Mouse (Mus musculus) kidney, adult 11 months (tissue): ENCODE results near the gene Steap2.

Source experiments
- DNase-seq: peaks from one replicate; pipeline ENCODE4 v3.0.0; 2022

Gene Steap2

DNA sequence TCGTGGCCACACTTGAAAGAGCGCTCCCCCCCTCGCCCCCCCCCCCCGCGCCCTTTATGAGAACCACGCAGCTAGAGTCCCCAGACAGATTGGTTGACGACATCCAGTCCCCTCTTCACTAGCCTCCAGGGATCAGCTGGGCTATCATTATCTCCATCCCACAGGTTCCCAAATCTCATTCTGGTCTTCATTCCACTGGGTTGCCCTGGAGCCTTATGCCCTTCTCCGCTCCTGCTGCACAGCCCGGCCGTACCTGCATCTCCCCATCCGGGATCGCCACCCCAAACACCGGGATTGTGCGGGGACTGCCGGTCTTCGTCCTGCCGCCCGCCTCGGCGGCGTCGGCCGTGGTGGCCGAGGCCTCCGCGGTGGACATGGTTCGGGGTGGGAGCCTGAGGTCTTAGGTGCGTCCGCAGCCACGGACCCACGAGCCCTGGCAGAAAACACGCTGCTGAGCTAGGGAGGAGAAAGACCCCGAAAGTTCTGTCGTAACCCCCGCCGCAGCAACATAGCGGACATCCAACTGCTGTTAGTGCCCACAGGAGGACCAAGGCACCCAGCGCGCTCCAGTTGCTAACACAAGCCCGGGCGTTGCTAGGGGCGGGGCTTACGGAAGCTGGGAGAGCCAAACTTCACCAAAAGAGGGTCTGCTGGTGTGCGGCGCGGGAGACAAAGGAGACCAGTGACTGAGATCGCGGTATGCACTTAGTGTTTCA is 30.6 kb downstream of the Steap2 start, which contains the start of gene Cfap69:
Gene Cfap69, minus strand, starts transcription at position 585 of the 716 bp plus-strand sequence.
- DNase-seq = peak; percentile 61

DNA sequence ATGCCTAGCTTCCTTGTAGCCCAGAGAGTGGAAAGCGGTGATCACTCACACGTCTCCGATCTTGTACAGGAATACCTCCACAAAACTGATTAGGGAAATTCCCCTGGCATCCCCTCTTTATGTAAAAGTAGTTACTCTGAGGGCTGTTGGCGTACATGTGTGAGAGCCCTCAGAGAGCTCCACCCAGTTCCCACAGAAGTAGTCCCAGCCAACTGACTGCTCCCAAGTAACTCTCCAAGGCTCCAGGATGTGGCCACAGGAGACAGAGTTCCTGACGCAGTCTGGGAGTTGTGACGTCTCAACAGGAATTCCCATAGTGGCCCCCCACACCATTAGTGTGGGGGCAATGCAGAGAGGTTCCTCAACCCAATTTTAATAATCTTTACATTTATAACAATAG is 31.3 kb downstream of the Steap2 start:
- DNase-seq = no peak

DNA sequence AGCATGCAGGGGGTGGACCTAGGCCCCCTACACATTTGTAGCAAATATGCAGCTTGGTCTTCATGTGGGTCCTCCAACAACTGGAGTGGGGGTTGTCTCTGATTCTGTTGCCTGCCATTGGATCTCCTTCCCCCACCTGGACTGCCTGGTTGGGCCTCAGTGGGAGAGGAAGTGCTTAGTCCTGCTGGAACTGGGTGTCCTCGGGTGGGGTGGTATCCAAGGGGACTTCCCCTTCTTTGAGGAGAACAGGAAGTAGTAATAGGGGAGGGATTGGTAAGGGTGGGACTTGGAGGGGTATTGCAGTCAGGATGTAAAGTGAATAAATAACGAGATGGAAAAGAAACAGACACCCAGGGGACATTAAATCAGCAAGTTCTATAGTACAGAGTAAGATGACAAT is 35.7 kb downstream of the Steap2 start:
- no peak for DNase-seq

DNA sequence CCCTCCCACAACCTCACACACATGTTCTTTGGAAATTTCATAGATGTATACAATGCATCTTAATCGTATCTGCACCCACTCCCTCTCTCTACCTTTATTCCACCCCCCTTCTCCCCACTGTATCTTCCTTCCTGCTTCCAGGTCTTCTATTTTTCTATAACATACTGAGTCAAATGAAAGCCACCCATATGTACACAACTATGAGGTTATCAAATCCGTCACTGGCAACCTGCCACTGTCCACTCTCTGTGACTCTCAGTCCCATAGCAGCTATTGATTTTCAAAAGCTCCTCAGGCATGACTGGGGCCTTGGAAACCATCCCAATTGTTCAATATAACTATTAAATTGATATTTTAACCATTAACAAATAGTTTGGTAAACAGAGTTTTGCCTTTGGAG is 36.4 kb downstream of the Steap2 start:
- no peak for DNase-seq

DNA sequence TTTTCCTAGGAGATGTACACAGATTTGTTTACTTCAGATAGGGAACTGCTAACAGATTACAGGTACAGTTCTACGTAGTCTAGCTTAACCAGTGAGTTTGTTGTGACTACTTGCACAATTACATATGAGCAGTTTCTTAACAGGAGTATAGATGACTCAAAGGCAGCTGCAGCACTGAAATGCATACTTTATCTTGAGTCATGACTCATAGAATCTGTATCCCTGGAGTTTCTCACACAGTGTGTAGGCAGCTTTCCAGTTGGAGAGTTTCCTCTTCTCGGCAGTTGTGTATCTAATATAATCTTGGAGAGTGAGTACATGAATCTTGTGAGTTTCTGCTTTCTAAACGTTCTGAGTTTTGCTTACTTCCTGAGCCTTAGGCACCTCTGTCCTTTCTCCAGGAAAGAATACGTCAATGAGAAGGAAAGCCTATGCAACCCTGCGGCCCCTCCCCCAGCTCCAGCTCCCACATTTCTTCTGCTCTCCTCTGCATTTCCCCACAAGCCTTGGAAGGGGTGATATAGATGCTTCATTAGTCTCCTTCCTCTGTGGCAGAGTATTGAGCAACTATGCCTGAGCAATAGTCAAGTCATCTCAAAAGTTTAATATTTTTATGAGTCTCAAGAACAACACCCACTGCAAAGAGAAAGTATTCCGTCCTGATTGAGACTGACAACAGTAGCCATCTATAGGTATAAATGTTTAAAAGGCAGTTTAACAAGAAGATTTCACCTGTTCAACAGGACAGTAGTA is 45.4 kb downstream of the Steap2 start:
- DNase-seq = no peak

DNA sequence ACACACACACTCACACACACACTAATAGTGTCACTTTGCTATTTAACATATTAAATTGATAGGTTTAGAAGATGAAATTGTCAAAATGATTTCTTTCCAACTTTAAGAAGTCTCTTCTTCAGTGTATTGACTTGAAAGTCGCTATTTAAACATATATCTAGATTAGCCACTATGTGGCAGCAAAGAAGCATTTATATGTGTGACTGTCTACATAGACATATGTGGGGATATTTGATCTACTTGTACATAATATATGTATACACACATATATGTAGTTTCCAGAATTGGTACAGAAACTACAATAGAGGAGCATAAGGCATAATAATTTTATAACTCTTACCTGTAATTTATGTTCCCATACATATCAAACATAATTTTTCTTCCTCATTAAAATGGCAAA is 48.2 kb downstream of the Steap2 start:
- DNase-seq = no peak

DNA sequence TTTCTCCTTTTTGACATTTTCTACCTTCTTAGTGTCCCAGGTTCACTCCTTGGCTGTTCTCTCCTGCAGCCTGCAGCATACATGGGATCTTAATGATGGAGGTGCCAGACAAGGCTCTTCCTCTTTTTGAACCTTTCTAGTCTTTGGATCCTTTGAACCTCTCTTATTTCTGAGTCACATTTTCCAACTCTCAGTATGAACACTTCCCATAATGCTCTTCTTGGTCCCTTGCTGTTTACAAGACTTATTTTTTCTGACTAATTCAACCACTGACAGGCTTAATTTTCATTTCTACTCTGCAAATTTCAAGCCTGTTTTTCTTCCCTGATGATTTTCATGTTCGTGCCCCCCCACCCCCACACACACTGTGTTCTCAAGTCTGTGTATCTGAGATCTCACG is 55.9 kb downstream of the Steap2 start:
- DNase-seq = no peak

DNA sequence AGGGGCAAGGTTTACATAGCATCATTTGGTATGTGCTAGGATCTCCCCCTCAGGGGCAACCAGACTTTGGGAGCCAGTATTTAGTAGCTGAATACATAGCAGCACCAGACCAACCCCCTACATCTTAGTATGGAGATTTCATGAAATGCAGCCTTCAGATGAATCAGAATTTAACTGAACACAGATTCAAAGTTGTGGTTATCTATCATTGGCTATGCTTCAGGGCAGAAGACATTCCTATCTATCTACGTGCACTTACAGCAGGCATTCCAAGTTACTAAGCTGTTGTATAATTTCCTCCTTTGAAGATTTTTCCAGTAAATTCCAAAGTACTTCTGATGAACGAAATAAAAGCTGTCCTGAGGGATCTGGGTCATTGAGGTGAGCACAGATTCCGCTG is 68.9 kb downstream of the Steap2 start:
- DNase-seq = no peak

DNA sequence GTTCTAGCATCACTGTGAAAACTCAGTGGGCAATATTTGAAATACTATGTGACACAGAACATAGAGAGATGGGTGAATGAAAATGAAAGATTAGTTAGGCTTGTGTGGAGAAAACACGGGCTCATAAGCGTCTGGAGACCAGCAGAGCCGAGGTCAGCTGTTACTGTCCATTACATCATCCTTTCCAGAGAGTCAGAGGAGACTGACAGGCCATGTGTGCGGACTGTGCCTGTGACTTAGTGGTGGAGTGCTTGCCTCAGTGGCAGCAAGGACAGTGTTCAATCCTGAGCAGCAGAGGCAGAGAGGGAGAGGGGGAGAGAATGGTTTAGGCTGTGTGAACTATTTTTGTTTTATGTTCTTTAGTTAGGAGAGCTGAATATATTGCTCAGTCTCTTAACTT is 76.0 kb downstream of the Steap2 start:
- DNase-seq = no peak
